Mouse (Mus musculus) liver, embryonic 12.5 days (tissue): ENCODE results near the gene Arl11. TPM values are rescaled to one million over a fixed set of nuclear protein-coding genes. Genes with fewer than 3 reads are reported as not detected.

Source experiments
- polyA plus RNA-seq: library from polyadenylated mRNA; unstranded; fragments of >200 nt; fragmentation: Nextera tagmentation; extraction: Ambion mirVana; gene quantifications from 2 replicates; pipeline ENCODE4 v1.2.1, GENCODE M21; 2016

Arl11 gene
- polyA plus RNA-seq, 1 experiment from 2014 or later, result 1.1 TPM

Other genes starting within 250 kb of the Arl11 start
- gene Sacs, start 171.3 kb upstream of the Arl11 start, polyA plus RNA-seq, result 2.4 and 3.0 TPM in 2 replicates
- gene Sgcg, start 51.3 kb upstream of the Arl11 start, polyA plus RNA-seq, result 0.12 and 0.14 TPM in 2 replicates
- gene Ebpl, start 50.7 kb downstream of the Arl11 start, polyA plus RNA-seq, result 3.9 and 4.3 TPM in 2 replicates
- gene Kpna3, start 130.1 kb downstream of the Arl11 start, polyA plus RNA-seq, result 44.0 and 44.8 TPM in 2 replicates
- 15.2 and 15.3 TPM in 2 replicates for gene Spryd7, start 247.1 kb downstream of the Arl11 start, polyA plus RNA-seq